Mouse (Mus musculus): ENCODE measurements at regions not wholly inside any gene's neighbourhood (a gene's known extent, or its start where the extent isn't known, plus 50 kb on each side); places are given as distances from the start of the nearest gene placed in this dataset.

- no peak for ATAC-seq (replicated peaks; ENCODE audit: low FRiP score, low TSS enrichment, poor library complexity, severe bottlenecking)
Observed at GRCm38 (mm10) chr9:52850552-52850951, 171.0 kb upstream of the AI593442 start.

- ATAC-seq (replicated peaks; ENCODE audit: low FRiP score, low TSS enrichment, poor library complexity, severe bottlenecking): no peak
Observed at GRCm38 (mm10) chr9:52849931-52850330, 170.4 kb upstream of the AI593442 start.

- ATAC-seq (replicated peaks; ENCODE audit: low FRiP score, low TSS enrichment, poor library complexity, severe bottlenecking): no peak
Observed at GRCm38 (mm10) chr9:52841105-52841504, 161.5 kb upstream of the AI593442 start.

GRCm38 (mm10) chr9:52839996-52840395 is 160.4 kb upstream of the AI593442 start:
- ATAC-seq (replicated peaks; ENCODE audit: low FRiP score, low TSS enrichment, poor library complexity, severe bottlenecking): no peak

GRCm38 (mm10) chr9:52836151-52836630 is 156.6 kb upstream of the AI593442 start:
- no peak for ATAC-seq (replicated peaks; ENCODE audit: low FRiP score, low TSS enrichment, poor library complexity, severe bottlenecking)

GRCm38 (mm10) chr9:52835481-52836150 is 156.0 kb upstream of the AI593442 start:
- ATAC-seq (replicated peaks; ENCODE audit: low FRiP score, low TSS enrichment, poor library complexity, severe bottlenecking): no peak

- no peak for ATAC-seq (replicated peaks; ENCODE audit: low FRiP score, low TSS enrichment, poor library complexity, severe bottlenecking)
Observed at GRCm38 (mm10) chr9:52826781-52827180, 147.2 kb upstream of the AI593442 start.

GRCm38 (mm10) chr9:52816309-52816708 is 136.7 kb upstream of the AI593442 start:
- no peak for ATAC-seq (replicated peaks; ENCODE audit: low FRiP score, low TSS enrichment, poor library complexity, severe bottlenecking)

GRCm38 (mm10) chr9:52802969-52803368 is 123.4 kb upstream of the AI593442 start:
- ATAC-seq (replicated peaks; ENCODE audit: low FRiP score, low TSS enrichment, poor library complexity, severe bottlenecking): no peak

- no peak for ATAC-seq (replicated peaks; ENCODE audit: low FRiP score, low TSS enrichment, poor library complexity, severe bottlenecking)
Observed at GRCm38 (mm10) chr9:52801801-52802200, 122.2 kb upstream of the AI593442 start.

- no peak for ATAC-seq (replicated peaks; ENCODE audit: low FRiP score, low TSS enrichment, poor library complexity, severe bottlenecking)
Observed at GRCm38 (mm10) chr9:52800476-52800875, 120.9 kb upstream of the AI593442 start.

- no peak for ATAC-seq (replicated peaks; ENCODE audit: low FRiP score, low TSS enrichment, poor library complexity, severe bottlenecking)
Observed at GRCm38 (mm10) chr9:52792596-52792995, 113.0 kb upstream of the AI593442 start.

GRCm38 (mm10) chr9:52782520-52782919 is 102.9 kb upstream of the AI593442 start:
- ATAC-seq (replicated peaks; ENCODE audit: low FRiP score, low TSS enrichment, poor library complexity, severe bottlenecking): no peak

- no peak for ATAC-seq (replicated peaks; ENCODE audit: low FRiP score, low TSS enrichment, poor library complexity, severe bottlenecking)
Observed at GRCm38 (mm10) chr9:52776542-52776941, 97.0 kb upstream of the AI593442 start.

- ATAC-seq (replicated peaks; ENCODE audit: low FRiP score, low TSS enrichment, poor library complexity, severe bottlenecking): no peak
Observed at GRCm38 (mm10) chr9:52775232-52775631, 95.7 kb upstream of the AI593442 start.

GRCm38 (mm10) chr9:52768056-52768455 is 88.5 kb upstream of the AI593442 start:
- ATAC-seq (replicated peaks; ENCODE audit: low FRiP score, low TSS enrichment, poor library complexity, severe bottlenecking): no peak

GRCm38 (mm10) chr9:52765809-52766208 is 86.2 kb upstream of the AI593442 start:
- ATAC-seq (replicated peaks; ENCODE audit: low FRiP score, low TSS enrichment, poor library complexity, severe bottlenecking): no peak

GRCm38 (mm10) chr9:52762836-52763235 is 83.3 kb upstream of the AI593442 start:
- no peak for ATAC-seq (replicated peaks; ENCODE audit: low FRiP score, low TSS enrichment, poor library complexity, severe bottlenecking)

- ATAC-seq (replicated peaks; ENCODE audit: low FRiP score, low TSS enrichment, poor library complexity, severe bottlenecking): no peak
Observed at GRCm38 (mm10) chr9:52761257-52761656, 81.7 kb upstream of the AI593442 start.

GRCm38 (mm10) chr9:52748366-52748765 is 68.8 kb upstream of the AI593442 start:
- ATAC-seq (replicated peaks; ENCODE audit: low FRiP score, low TSS enrichment, poor library complexity, severe bottlenecking): no peak

GRCm38 (mm10) chr9:52738560-52739100 is 59.0 kb upstream of the AI593442 start:
- no peak for ATAC-seq (replicated peaks; ENCODE audit: low FRiP score, low TSS enrichment, poor library complexity, severe bottlenecking)

All from megakaryocyte-erythroid progenitor cell, adult 5-6 weeks (primary cell).